Mouse (Mus musculus) ES-CJ7 (cell line): ENCODE results near the gene Srm.

Experiments used
- DNase-seq: peaks from one replicate; pipeline ENCODE4 v3.0.0; 2011; ENCODE audit warnings: low read depth, low spot score

Srm gene

DNA sequence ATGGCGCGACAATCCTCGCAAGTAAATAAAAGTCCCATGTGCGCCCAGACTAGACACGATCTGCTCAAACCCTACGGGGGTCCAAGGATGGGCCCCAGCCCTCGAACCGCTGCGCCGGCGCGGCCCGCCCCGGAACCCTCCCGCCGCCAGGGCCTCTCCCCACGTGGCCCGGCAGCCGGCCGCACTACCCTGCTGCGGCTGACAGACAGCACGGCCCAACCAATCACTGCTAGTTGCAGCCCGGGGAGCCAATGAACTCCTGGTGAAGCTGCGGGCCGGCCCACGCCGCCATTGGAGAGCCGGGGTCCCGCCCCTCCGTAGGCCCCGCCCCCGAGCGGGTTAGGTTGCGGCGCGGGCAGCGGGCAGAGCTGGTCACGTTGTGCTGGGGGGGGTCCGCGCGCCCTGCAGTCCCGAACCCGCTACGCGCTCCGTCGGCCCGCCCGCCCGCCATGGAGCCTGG is at the start of gene Srm:
TSS of gene Srm (plus strand) at position 333 of the 460 bp plus-strand sequence.
- peak; percentile 96 for DNase-seq

DNA sequence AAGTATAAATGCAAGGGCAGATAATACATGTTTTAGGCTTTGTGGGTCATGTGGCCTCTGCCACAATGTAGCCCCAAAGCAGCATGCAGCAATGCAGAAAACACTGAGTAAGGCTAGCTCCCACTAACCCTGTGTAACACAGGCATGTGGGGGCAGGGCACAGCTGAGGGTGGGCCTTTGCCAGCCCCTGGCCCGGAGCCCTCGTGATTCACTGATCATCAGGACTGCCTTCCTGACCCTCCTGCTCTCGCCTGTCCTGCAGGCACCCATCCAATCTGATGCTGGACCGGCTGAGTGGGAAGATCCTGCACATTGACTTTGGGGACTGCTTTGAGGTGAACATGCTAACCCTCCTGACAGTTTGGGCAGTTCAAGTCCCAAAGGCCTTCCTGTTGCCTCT is 42.2 kb upstream of the Srm start:
- no peak for DNase-seq

GRCm38 (mm10) chr4:148557766-148558165 is 33.5 kb upstream of the Srm start:
- DNase-seq, result no peak

DNA sequence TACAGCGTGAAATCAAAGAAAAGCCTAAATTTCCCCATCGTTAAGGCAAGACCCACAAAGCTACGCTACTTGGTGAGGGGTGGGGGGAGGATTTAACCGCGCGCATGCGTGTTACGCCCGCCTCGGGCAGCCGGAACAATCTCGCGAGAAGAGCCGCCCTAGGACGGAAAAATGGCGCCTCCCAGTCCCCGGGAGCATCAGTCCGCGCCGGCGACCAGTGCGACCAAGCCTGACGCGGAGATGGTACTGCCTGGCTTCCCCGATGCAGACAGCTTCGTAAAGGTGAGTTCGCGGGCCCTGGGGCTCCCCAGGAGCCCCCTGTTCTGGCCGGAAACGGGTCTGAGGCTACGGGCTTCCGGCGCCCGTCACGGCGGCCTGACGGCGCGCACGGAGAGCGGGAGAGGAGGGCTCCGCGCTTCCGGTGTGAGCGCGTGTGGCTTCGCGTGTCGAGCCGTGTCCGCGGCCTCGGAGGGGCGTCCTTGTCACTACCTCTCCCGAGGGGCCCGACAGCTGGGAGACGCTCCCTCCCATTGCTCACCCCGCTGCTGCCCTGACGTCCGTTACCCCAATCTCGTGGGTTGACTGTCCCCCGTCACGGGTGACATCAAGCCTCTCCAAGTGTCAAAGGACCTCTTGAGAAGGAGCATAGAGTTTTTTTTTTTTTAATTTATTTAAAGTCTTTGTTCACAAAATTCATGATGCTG is 32.9 kb upstream of the Srm start, which contains the start of gene Exosc10:
TSS of gene Exosc10 (plus strand) at position 133 of the 704 bp plus-strand sequence.
- peak; percentile 80 for DNase-seq

GRCm38 (mm10) chr4:148562676-148563075 is 28.6 kb upstream of the Srm start:
- peak; percentile 21 for DNase-seq

- no peak for DNase-seq
Observed at GRCm38 (mm10) chr4:148563595-148563994, 27.7 kb upstream of the Srm start.

- DNase-seq, result no peak
Observed at GRCm38 (mm10) chr4:148570138-148570537, 21.2 kb upstream of the Srm start.

- no peak for DNase-seq
Observed at GRCm38 (mm10) chr4:148570693-148571295, 20.5 kb upstream of the Srm start.

GRCm38 (mm10) chr4:148573222-148573621 is 18.1 kb upstream of the Srm start:
- DNase-seq, result no peak

DNA sequence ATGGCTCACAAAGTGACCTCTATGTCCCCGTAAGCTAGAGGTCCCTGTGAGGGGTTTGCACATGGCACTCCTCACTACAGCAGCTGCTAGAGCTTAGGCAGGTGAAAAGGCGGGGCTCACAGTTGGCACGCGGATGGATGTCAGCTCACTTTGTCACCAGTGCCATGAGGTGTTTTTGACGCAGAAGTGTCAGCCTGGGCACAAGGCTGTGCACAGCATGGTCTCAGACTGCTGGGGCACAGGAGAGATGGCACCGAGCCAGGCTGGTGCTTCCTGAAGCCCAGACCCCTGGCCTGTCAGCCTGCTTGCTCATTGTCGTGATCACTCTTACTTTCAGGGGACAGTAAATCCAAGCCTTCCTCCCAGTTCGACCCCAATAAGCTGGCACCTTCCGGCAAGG is 10.5 kb upstream of the Srm start:
- DNase-seq, result no peak

GRCm38 (mm10) chr4:148581422-148581821 is 9.9 kb upstream of the Srm start:
- DNase-seq, result no peak

GRCm38 (mm10) chr4:148583257-148583656 is 8.0 kb upstream of the Srm start:
- DNase-seq, result no peak

GRCm38 (mm10) chr4:148586648-148587047 is 4.7 kb upstream of the Srm start:
- no peak for DNase-seq

DNA sequence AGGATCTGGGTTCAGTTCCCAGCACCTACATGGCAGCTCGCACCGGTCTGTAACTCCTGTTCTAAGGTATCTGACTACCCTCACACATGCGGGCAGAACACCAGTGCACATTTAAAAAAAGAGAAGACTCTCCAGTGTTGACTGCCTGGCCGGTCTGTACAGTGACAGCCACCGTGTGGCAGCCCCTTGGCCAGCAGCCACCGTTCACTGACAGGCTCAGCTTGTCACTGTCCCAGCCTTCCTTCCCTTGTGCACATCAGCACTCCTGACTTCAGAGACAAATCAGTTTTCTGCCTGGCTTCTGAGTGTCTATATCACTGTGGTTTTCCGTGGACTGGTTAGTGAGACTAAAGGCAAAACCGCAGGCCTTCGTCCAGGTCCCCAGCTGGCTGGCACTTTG is 2.5 kb upstream of the Srm start:
- DNase-seq, result no peak

DNA sequence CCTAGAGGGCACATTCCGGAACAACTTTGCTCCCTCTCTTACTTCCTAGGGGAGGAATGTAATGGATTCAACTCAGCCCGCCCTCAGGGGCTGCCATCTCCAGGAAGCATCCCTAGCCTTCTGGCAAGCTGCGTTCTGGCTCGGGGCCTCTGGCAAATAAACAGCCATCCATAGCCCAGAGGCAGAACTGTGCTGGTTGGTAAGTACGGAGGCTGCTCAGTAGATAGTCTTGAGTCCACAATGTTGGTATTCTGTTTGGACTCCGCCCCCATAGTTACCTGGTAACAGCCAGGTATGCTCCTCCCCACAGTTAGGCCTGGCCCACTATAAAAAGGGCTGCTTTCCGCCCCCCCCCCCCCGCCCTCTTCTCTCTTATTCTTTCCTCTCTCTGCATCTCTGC is 1.7 kb upstream of the Srm start:
- DNase-seq, result peak; percentile 65

- peak; percentile 52 for DNase-seq
Observed at GRCm38 (mm10) chr4:148590421-148591170, 707 bp upstream of the Srm start.

DNA sequence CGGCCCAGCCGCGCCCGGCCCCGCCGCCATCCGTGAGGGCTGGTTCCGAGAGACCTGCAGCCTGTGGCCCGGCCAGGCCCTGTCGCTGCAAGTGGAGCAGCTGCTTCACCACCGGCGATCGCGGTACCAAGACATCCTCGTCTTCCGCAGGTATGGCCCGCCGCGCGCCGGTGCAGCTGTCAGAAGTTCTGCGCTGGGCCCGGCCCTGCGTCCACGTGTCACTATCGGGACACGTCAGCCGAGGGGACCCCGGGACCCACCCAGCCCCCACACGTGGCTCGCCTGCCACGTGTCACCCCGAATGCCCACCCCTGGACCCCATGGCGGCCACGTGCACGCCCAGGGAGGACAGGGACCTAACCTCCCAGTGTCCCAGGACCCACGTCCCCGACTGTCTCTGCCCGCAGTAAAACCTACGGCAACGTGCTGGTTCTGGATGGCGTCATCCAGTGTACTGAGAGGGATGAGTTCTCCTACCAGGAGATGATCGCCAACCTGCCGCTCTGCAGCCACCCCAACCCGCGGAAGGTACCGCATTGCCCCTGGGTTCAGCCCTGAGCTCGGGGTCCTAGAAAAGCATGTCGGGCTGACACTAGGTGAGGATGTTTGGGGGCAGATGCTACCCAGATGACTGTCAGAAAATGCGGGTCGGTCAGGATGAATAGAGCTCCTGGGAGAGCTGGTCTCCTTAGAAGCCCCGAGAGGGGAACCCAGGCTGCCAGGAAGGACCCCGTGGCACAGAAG is 506 bp downstream of the Srm start:
- DNase-seq, result no peak

- no peak for DNase-seq
Observed at GRCm38 (mm10) chr4:148593996-148594395, 2.7 kb downstream of the Srm start.

DNA sequence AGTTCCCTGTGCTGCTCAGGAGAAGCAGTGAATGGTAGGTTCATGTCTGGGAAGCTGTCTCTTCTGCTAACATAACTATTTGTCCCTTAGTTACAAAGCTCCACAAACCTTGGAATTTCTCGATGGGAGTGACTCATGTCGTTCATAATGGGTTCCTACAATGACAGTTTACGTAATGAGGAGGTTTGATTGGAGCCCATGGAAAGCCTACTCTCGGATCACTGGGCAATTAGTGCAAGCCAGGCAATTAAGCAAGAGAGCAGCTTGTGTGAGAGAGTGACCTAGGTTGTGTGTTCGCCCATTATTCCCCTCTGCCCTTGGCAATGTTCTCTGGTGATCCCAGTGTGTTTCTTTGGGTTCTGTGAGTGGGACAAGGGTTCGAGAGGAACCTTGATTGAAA is 4.6 kb downstream of the Srm start:
- DNase-seq, result no peak

GRCm38 (mm10) chr4:148596731-148597130 is 5.4 kb downstream of the Srm start:
- DNase-seq, result no peak

GRCm38 (mm10) chr4:148598826-148599225 is 7.5 kb downstream of the Srm start:
- DNase-seq, result no peak

DNA sequence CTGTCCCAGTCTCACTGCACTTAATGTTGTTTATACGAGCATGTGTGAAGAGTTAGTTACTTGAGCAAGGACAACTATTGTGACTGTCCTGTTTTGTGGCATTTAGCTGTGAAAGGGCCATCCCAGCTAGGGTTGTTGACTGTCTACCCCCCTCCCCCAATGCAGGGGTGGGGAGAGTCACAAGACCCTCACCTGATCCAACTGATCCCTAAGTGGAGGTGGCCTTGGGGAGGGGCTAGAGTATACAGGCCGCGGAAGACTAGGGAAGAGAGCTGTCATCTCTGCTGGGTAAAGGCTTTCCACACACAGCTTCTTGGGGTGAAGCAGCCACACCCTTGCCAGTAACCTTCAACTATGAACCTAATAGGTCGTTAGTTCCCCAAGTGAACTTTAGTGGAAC is 9.0 kb downstream of the Srm start:
- peak; percentile 54 for DNase-seq
